Mouse (Mus musculus): Measurements from ENCODE around the gene Plxdc2.

Plxdc2 gene

DNA sequence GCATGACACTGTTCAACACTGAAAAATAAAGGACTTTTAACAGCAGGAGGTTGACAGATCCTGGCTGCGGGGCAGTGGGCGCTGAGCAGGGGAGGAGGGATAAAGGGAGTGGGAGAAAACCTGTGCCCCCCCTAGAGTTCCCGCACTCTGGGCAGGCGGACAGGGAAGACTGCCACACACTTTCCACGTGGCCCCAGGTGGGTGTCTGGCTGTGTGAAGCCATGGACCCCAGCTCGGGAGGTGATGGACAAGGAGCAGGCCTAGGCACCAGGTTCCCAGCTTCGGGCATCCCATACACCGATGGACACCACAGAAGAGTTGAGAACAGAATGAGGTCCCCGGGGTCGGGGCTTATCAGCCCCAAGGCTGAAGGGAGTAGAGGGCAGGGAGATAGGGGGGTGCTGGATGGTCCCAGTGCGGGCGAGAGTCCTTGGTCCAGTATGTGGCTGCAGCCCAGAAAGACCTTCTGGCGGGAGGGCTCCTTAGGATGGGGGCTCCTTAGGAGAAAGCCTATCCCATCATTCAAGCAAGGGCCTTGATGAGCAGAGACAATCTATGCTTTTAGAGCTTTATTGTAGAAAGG lies 215.2 kb downstream of the Plxdc2 start:
- CTCF ChIA-PET: no interaction called here

DNA sequence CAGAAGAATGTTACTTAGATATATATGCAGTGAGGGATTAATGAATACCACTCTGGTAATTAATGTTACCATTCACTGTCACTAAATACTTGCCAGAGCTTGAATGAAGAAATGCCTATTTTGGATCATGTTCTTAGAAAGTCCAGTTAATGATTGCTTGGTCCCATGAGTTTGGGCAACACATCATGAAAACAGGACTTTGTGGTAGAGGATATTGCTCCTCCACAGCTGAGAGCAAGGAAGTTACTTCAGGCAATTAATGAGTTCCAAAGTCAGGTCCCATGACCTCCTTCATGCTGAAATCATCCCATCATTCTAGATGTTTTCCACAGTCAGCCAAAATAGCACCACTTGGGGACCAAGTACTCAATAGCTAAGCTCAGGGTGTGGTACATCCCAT lies 220.5 kb downstream of the Plxdc2 start:
- CTCF ChIA-PET: no interaction called here

DNA sequence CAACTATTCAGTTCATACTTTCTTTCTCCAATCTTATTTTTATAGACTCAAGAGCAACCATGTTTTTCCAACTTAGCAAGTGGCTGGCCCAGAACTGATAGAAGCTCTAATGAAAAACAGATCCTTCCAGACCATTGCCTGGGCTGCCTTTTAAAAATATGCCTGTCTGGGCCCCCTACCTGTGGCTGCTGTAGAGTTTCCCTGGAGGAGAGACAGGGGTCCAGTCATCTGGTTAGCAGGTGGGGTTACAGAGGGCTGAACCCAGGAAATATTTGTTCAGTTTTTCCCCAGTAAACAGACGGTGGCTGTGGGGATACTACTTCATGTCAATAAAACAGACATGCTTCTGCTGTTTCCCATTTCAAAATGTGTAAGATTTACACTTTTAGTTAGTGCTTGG lies 222.0 kb downstream of the Plxdc2 start:
- CTCF ChIA-PET: no interaction called here

DNA sequence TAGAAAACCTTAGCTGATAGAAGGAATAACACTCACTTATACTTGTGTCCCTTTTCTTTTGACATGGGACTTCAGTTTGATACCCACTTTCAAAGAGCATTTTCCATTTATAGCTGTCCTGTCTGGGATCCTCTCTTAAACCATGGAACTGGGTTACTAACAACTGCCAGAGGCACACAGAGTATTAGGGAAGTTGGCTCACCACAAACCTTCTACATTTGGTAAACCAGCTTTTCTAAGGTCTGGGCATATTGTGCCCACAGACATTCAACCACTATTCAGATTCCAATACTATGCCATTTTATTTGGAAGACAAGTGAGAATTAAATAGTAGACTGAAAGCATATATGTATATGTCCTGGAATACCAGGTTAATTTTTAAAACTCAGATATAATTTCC lies 232.4 kb downstream of the Plxdc2 start:
- CTCF ChIA-PET: no interaction called here

DNA sequence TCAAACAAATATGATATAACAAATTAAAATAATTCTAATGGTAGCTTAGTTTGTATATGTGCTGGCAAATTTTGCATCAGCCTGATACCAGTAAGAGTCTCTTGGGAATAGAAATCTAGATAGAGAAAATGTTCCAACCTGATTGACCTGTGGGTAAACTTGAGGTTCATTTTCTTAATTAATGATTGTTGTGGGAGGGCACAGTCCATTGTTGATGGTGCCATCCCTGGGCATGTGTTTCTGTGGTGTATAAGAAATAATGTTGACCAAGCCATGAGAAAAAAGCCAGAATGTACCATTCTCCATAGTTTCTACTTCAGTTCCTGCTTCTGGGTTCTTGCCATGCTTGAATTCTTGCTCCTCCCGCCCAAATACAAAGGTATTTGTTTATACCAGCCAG lies 239.3 kb downstream of the Plxdc2 start:
- CTCF ChIA-PET: no interaction called here

GRCm38 (mm10) chr2:16598231-16598630 lies 242.1 kb downstream of the Plxdc2 start:
- CTCF ChIA-PET: no interaction called here

DNA sequence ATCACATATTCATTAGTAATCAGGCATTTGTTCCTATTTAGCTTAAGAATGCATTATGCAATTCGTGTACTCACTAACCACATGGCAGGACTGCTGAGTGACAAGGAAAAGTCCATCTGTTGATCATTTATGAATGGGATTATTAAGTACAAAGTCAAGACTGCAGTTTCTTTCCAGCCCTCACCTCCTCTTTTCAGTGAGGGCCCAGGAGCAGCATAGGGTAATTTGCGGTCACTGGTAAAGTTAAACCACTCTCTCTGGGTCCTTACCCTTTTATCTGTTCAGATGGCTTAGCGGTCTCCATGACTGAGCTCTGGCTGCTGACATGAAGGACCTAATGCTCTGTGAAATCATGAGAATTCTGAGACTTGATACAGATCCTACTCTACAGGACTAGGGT lies 248.2 kb downstream of the Plxdc2 start:
- CTCF ChIA-PET: no interaction called here

- CTCF ChIA-PET: no interaction called here
Observed at GRCm38 (mm10) chr2:16607792-16608586, 251.9 kb downstream of the Plxdc2 start.

- CTCF ChIA-PET: no interaction called here
Observed at GRCm38 (mm10) chr2:16642061-16642460, 286.0 kb downstream of the Plxdc2 start.

- CTCF ChIA-PET: no interaction called here
Observed at GRCm38 (mm10) chr2:16651713-16652112, 295.6 kb downstream of the Plxdc2 start.

DNA sequence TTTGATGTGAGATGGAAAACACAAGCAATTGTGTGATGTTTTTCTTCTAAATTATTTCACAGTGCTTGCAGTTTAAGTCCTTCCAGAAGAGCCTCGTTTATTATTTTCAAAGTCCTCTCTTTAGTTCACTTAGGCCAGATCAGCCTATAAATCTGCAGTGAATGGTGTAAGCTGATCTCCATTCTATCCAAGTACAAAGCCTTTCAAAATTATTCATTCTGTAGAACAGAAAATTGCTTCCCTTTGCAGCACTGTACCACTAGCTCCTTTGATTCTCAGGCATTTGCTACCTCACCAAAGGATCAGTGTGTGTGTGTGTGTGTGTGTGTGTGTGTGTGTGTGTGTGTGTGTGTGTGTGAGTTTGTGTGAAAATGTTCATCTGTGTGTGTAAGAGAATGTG lies 308.4 kb downstream of the Plxdc2 start:
- CTCF ChIA-PET: no interaction called here

DNA sequence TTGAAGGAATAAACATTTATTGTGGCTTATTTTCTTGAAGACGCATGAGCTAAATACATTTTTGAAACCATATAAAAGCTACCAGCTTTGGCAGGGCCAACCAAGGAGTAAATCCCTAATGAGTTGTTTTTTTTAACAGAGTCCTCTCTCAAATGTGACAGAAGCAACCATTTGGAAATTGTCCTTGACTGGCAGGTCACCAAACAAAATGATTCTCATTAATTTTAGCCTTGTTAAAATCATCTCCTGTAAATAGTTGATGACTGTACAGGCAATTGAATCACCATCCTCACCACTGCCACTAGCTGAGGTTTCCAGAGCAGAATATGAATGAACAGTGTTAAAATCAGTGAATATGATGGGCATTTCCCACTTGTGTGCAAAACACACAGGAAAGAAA lies 312.3 kb downstream of the Plxdc2 start:
- CTCF ChIA-PET: no interaction called here

- CTCF ChIA-PET: no interaction called here
Observed at GRCm38 (mm10) chr2:16682905-16683304, 326.8 kb downstream of the Plxdc2 start.

DNA sequence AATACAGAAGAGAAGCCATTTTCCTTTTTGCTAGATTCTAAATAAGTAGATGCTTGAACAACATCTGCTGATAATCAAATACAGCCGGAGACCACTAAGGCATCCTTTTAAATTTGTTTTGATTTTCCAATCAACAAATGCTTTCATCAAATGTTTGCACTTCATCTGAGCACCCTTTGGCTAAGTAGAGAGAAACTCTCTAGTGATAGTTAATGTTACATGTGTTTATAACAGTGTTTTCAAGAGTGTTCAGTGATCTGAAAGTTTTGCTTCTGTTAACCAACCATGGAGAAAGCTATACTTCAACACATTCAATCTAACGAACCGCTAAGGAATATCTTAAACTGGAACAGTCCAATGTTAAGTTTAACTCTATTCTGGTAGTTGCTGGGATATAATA lies 327.6 kb downstream of the Plxdc2 start:
- CTCF ChIA-PET: no interaction called here

DNA sequence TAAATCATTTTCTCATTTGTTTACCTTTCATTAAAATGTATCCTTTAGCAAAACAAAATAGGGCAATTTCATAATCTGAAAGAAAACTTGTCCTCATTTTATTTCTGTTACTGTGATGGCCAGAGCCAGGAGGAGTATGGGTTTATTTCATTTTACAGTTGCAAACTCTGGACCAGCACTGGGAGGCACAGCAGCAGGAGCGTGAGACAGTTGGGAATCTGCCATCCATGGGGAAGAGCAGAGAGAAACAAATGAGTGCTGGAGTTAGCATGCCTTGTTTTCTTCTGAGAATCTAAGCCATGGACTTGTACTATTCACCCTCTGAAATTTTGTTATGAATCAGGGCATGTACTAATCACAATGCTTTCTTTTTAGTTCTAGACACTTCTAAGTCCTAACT lies 328.4 kb downstream of the Plxdc2 start:
- CTCF ChIA-PET: no interaction called here

- CTCF ChIA-PET: no interaction called here
Observed at GRCm38 (mm10) chr2:16696390-16696789, 340.3 kb downstream of the Plxdc2 start.

GRCm38 (mm10) chr2:16697181-16697580 lies 341.1 kb downstream of the Plxdc2 start:
- CTCF ChIA-PET: no interaction called here

GRCm38 (mm10) chr2:16706227-16706626 lies 350.1 kb downstream of the Plxdc2 start:
- CTCF ChIA-PET: no interaction called here

DNA sequence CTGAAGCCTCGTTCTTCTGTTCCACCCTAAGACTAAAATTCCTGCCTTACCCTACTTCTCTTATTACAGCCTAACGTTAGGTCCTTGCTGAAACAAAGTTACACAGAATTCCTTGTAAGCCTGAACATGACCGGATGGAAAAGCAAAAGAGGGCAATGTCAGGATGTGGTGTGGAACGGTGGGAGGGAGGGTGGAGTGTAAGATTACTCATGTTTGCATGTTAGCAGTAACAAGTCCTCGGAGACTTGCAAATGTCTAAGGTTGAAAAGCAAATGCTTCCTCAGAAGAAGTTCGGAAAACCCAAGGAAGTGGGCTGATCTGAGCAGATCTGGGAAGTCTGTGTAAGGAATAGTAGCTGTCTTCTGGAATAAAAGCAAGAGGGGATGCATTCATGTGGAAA lies 353.8 kb downstream of the Plxdc2 start:
- CTCF ChIA-PET: no interaction called here

GRCm38 (mm10) chr2:16731033-16731432 lies 374.9 kb downstream of the Plxdc2 start:
- CTCF ChIA-PET: no interaction called here

- CTCF ChIA-PET: no interaction called here
Observed at GRCm38 (mm10) chr2:16734381-16734780, 378.3 kb downstream of the Plxdc2 start.

DNA sequence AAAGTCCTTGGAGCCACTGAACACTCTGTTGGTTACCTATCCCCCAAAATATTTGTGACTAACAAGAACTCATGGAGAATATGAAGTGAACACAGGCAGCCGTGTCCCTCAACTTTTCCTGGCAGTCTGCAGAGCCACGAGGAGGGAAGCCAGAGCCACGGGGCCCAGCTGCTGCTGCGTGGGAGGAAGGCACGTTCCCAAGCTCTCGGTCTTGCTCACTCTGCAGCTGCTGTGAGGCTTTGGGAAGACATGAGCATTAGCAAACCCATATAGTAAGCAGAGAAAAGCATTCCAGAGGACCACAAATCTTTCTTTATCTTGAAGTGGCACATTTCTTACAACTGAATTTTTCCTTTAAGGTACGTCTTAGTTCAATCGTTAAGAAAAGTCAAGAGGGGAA lies 382.1 kb downstream of the Plxdc2 start:
- CTCF ChIA-PET: no interaction called here

DNA sequence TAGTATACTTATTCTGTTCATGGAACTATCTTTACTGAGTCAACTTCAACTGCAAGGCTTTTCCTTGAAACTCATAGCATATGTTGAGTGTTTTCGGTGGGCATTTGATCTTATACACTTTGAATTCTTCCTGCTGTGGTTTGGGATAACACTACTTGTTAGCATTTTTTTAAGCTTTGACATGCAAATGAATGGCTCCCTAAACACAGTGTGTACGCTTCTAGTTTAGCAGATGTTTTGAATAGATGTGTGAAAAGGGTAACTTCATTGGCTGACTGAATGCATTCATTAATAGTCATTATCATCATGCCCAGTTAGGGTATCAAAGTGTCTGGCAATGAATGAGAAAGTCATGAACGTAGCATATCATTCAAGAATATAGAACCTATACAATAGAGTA lies 385.7 kb downstream of the Plxdc2 start:
- CTCF ChIA-PET: no interaction called here

GRCm38 (mm10) chr2:16743568-16743967 lies 387.5 kb downstream of the Plxdc2 start:
- CTCF ChIA-PET: no interaction called here
